Mouse (Mus musculus) forebrain, embryonic 12.5 days (tissue): ENCODE measurements around the gene Noxo1. TPM values are rescaled to one million over a fixed set of nuclear protein-coding genes. Genes with fewer than 3 reads are reported as not detected.
"Not testable (repeated sequence)": the region's sequence is repeated elsewhere in the genome, so short reads cannot be mapped to it uniquely, and the experiment has no call there.

Experiments used
- ATAC-seq: fragments of 200-750 bp; cut with Nextera tagmentation; 2 replicates; pipeline ENCODE4 v1.8.0; 2017; ENCODE audit warnings: moderate TSS enrichment; ENCODE audit not compliant: low FRiP score
- H3K27ac ChIP-seq: fragments of 300-500 bp; sonication (generic); 2 replicates; pipeline ENCODE4 v1.5.1; 2016; ENCODE audit warnings: mild to moderate bottlenecking
- H3K27me3 ChIP-seq: fragments of 300-500 bp; sonication (generic); 2 replicates; pipeline ENCODE4 v1.6.1; 2016; ENCODE audit warnings: mild to moderate bottlenecking
- H3K36me3 ChIP-seq: fragments of 300-500 bp; sonication (generic); replicated peaks from 2 replicates; pipeline ENCODE4 v1.6.1; 2016; ENCODE audit warnings: mild to moderate bottlenecking
- H3K4me1 ChIP-seq: fragments of 300-500 bp; sonication (generic); 2 replicates; pipeline ENCODE4 v1.6.1; 2016
- H3K4me2 ChIP-seq: fragments of 300-500 bp; sonication (generic); 2 replicates; pipeline ENCODE4 v1.6.1; 2016; ENCODE audit warnings: mild to moderate bottlenecking, moderate library complexity
- H3K4me3 ChIP-seq: fragments of 300-500 bp; sonication (generic); replicated peaks from 2 replicates; pipeline ENCODE4 v1.5.1; 2016; ENCODE audit warnings: mild to moderate bottlenecking
- H3K9ac ChIP-seq: fragments of 300-500 bp; sonication (generic); 2 replicates; pipeline ENCODE4 v1.6.1; 2016; ENCODE audit warnings: mild to moderate bottlenecking
- H3K9me3 ChIP-seq: fragments of 300-500 bp; sonication (generic); 2 replicates; pipeline ENCODE4 v1.6.1; 2016
- WGBS: fragments of 180-500 bp; shearing (Covaris S2); methylation state at CpG from one replicate; pipeline ENCODE4 v1.1.7; 2016; 5-methylcytosine and 5-hydroxymethylcytosine counted together
- polyA plus RNA-seq: library from polyadenylated mRNA; unstranded; fragments of >200 nt; fragmentation: Nextera tagmentation; extraction: Ambion mirVana; gene quantifications from 2 replicates; pipeline ENCODE4 v1.2.1, GENCODE M21; 2016

Gene Noxo1
- polyA plus RNA-seq, 1 experiment from 2014 or later = 2.6 TPM

DNA sequence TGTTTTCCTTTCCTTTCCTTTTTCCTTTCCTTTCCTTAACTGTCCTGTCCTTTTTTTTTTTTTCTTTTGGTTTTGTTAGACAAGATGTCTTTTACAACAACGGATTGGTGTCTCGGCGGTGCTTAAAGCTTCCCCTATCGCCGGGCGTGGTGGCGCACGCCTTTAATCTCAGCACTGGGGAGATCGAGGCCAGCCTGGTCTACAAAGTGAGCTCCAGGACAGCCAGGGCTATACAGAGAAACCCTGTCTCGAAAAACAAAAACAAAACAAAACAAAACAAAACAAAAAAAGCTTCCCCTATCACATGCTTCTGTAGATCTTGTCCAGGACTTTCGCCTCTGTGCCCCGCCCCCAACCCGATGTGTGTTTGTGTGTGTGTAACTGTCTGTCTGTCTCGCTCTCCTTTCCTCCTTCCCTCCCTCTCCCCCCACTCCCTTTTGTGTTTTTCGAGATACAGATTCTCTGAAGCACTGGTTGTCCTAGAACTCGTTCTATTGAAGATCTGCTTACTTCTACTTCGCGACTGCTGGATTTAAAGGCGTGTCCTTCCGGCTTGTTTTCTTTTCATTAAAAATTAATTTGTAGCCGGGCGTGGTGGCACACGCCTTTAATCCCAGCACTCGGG lies 11.9 kb downstream of the Noxo1 start:
- Histone ChIP-seq H3K4me3 (peak overlapping the region; percentile 81), H3K36me3 (peaks cover 25% of the 10 kb centered on the region), H3K27ac (peak overlapping the region; percentile 82), H3K9me3 (no peaks in the 10 kb centered on the region), H3K27me3 (no peaks in the 10 kb centered on the region), H3K4me2 (peak overlapping the region; percentile 87), H3K4me1 (peaks cover 17% of the 10 kb centered on the region), H3K9ac (peak overlapping the region; percentile 75)
- 5% methylated on average over 24 of the region's 24 CpGs for WGBS
- ATAC-seq = peak; percentile 66

DNA sequence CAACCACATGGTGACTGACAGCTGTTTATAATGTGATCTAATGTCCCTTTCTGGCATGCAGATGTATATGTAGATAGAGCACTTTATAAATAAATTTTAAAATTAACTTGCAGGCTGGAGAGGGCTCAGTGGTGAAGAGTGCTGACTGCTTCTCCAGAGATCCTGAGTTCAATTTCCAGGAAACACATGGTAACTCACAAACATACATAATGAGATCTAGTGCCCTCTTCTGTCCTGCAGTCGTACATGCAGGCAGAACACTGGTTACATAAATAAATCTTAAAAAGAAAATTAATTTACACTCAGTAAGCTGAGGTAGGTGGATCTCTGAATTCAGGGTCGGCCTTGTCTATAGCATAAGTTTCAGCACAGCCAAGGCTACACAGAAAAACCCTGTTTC lies 12.6 kb downstream of the Noxo1 start:
- H3K4me3 ChIP-seq = no peak overlapping the region
- no peak overlapping the region for H3K27ac ChIP-seq
- no peak overlapping the region for H3K9ac ChIP-seq
- peaks cover 17% of the 10 kb centered on the region for H3K4me1 ChIP-seq
- H3K9me3 ChIP-seq = no peaks in the 10 kb centered on the region
- WGBS = 33% methylated on average over 2 of the region's 2 CpGs
- no peaks in the 10 kb centered on the region for H3K27me3 ChIP-seq
- H3K4me2 ChIP-seq = no peak overlapping the region; the same call in 1 of the 2 replicates
- ATAC-seq = no peak
- peaks cover 19% of the 10 kb centered on the region for H3K36me3 ChIP-seq

DNA sequence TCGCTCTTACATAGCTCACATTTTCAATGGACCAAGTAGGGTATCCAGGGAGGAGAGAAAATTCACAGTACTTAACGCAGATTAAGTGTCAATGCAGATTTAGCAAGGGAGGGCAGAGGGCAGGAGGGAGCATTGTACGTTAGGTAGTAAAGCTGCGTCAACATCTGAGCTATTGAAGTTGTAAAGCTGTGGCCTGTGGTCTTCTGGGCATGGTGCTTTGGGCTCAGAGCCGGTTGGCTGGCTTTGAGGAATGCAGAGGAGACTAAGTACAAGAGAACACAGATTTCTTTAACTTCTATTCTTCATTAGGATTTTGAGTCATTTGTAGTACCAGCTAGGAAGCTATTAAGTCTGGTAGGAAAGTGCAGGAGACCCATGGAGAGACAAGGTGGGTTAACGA lies 19.5 kb downstream of the Noxo1 start:
- ATAC-seq = no peak
- peaks cover 13% of the 10 kb centered on the region for H3K4me1 ChIP-seq
- no peaks in the 10 kb centered on the region for H3K27me3 ChIP-seq
- H3K4me3 ChIP-seq = no peak overlapping the region
- peaks cover 22% of the 10 kb centered on the region for H3K36me3 ChIP-seq
- no peaks in the 10 kb centered on the region for H3K9me3 ChIP-seq
- no peak overlapping the region for H3K9ac ChIP-seq
- no peak overlapping the region for H3K4me2 ChIP-seq
- 43% methylated on average over 6 of the region's 6 CpGs for WGBS
- H3K27ac ChIP-seq = no peak overlapping the region

DNA sequence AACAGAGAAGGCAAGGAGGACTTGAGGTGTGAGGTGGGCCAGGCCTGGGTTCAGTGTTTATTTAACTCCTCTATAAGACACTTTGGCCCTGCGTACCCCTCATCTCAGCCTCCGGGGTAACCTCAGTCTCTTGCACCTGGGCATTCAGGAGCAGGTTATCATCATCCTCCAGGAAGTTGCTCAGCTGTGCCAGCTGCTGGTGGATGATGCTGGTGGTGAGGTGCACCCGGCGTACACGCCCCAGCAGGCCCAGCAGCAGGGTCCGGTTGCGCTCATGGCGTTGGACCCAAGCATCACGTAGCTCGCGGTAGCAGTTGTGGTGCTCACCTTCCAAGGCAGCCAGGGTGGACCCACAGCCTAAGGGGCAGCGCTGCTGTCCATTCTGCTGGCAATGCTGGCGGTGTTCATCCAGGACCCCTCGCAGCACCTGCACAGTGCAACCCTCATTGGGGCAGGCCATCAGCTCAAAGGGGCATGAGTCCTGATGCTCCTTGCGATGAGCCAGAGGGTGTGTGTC lies 20.2 kb downstream of the Noxo1 start:
- Histone ChIP-seq H3K36me3 (peaks cover 24% of the 10 kb centered on the region), H3K27me3 (no peaks in the 10 kb centered on the region), H3K9me3 (no peaks in the 10 kb centered on the region), H3K9ac (no peak overlapping the region), H3K27ac (no peak overlapping the region), H3K4me3 (no peak overlapping the region), H3K4me1 (peaks cover 17% of the 10 kb centered on the region), H3K4me2 (no peak overlapping the region)
- no peak for ATAC-seq
- 98% methylated on average over 15 of the region's 15 CpGs for whole genome bisulfite sequencing

DNA sequence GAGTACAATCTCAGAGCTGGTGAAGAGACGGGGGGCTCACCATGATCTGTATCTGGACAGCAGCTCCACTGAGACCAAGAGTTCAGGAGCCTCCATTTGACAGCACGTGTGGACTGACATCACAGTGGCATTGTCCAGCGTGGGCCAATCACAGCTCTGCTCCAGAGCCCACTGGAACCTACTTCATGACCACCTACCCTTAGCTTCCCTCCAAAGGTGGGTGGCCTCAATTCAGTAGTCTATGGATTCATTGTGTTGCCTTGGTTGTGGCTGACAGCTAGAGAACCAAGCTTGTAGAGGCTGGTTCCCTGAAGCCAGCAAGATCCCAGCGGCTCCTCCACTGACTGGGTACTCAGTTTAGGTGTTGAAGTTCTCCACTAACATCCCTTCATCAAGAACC lies 21.9 kb downstream of the Noxo1 start, which contains the start of the genes Rnf151 and Rps2:
Gene Rnf151, minus strand, starts transcription at position 121 of the 400 bp plus-strand sequence.
Gene Rps2, plus strand, starts transcription at position 174 of the 400 bp plus-strand sequence.
- H3K4me2 ChIP-seq = peak within 1 kb of the TSS; percentile 70

DNA sequence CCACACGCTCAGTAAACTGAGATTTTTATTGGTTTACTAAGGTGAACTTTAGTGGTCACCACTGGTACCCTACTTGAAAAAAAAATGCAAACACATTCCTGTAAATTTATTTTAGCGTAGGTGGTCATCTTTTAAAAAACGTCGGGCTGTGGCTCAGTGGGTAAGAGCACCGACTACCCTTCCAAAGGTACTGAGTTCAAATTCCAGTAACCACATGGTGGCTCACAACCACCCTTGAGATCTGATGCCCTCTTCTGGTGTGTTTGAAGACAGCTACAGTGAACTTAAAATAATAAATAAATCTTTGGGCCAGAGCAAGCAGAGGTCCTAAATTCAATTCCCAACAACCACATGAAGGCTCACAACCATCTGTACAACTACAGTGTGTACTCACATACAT lies 22.9 kb downstream of the Noxo1 start:
- 72% methylated on average over 5 of the region's 5 CpGs for WGBS

More for the DNA sequence above, 21.9 kb downstream of the Noxo1 start, which contains the start of the genes Rnf151 and Rps2:
- Histone ChIP-seq H3K4me3 (peak within 1 kb of the TSS; percentile 87), H3K9ac (peak within 1 kb of the TSS; percentile 89; the same call in 1 of the 2 replicates), H3K27ac (no peak within 1 kb of the TSS), H3K27me3 (no peaks in the 10 kb centered on the region), H3K4me1 (peaks cover 34% of the 10 kb centered on the region), H3K9me3 (no peaks in the 10 kb centered on the region), H3K36me3 (peaks cover 38% of the 10 kb centered on the region)
- ATAC-seq = no peak
- 81% methylated on average over 4 of the region's 4 CpGs for WGBS

DNA sequence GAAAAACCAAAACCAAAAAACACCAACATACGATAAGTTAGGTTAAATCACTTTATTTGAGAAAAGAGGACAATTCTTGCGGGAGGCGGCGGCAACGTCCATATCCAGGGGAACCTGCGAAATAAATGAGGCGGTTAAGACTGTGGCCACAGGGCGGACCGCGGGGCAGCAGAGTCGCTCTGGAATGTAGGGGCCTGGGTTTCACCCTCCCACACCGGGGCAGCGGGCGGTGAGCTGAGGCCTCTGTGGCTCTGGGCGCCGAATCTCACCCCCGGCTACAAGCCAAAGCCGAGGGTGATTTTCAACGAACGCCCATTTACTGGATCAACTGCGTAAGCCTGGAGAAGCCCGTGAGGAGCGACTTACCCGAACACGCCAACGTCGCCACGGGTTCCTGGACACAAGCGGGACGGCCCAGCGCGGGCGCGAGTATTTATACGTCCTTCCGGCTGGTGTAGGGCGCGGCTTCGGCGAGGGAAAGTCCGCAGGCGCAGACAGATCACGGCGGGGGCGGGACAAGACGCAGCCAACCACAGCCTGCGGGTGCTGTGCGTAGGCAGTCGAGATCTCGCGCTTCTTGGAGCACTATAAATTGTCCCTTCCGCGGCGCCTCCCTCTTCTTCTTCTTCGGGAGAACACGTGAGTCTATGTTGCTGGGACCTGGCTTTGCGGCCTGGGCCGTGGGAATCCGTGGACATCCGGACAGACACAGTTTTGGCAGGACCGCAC lies 23.6 kb downstream of the Noxo1 start:
- peak overlapping the region; percentile 84 for H3K4me2 ChIP-seq
- H3K27ac ChIP-seq = peak overlapping the region; percentile 90
- peaks cover 46% of the 10 kb centered on the region for H3K4me1 ChIP-seq
- H3K4me3 ChIP-seq = peak overlapping the region; percentile 87
- ATAC-seq = peak; percentile 98
- H3K27me3 ChIP-seq = no peaks in the 10 kb centered on the region
- H3K36me3 ChIP-seq = peaks cover 38% of the 10 kb centered on the region
- H3K9ac ChIP-seq = peak overlapping the region; percentile 89
- H3K9me3 ChIP-seq = no peaks in the 10 kb centered on the region
- under 1% methylated on average over 61 of the region's 61 CpGs for WGBS

More for the DNA sequence above, 22.9 kb downstream of the Noxo1 start:
- Histone ChIP-seq H3K36me3 (peaks cover 38% of the 10 kb centered on the region), H3K4me2 (peak overlapping the region; percentile 70), H3K4me3 (peak overlapping the region; percentile 87), H3K9ac (peak overlapping the region; percentile 89), H3K4me1 (peaks cover 43% of the 10 kb centered on the region)
- not testable (repeated sequence) for H3K27ac ChIP-seq, H3K27me3 ChIP-seq, ATAC-seq, H3K9me3 ChIP-seq

DNA sequence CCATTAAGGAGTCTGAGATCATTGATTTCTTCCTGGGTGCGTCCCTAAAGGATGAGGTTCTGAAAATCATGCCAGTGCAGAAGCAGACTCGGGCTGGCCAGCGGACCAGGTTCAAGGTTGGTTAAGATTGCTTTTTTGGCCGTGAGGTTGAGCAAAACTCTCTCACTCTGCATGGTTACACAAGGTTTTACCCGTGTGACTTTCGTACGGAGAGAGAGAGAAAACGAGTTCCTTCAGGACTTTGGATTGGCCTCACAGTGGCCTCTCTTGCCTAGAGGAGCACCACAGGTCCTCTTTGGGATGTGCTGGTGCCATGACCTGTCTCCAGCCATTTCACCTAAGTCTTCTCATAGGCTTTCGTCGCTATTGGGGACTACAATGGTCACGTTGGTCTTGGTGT lies 24.6 kb downstream of the Noxo1 start:
- not testable (repeated sequence) for H3K27ac ChIP-seq
- peaks cover 37% of the 10 kb centered on the region for H3K36me3 ChIP-seq
- 0% methylated on average over 11 of the region's 11 CpGs for WGBS

DNA sequence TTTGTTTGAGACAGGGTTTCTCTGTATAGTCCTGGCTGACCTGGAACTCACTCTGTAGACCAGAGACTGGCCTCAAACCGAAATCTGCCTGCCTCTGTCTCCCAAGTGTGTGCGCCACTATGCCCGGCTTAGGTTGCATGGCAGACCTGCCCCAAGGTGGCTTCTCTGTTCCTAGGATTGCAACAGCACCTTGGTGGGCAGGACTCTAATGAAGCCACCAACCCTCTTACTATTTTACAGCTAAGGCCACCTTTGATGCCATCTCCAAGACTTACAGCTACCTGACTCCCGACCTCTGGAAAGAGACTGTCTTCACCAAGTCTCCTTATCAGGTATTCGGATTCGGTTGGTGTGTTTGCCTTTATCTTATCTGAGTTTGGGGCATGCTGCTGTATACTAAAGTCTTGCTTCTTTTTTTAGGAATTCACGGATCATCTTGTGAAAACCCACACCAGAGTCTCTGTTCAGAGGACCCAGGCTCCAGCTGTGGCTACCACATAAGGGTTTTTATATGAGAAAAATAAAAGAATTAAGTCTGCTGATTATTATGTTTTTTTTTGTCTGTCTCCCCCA lies 25.4 kb downstream of the Noxo1 start:
- Histone ChIP-seq H3K4me1 (peaks cover 46% of the 10 kb centered on the region), H3K36me3 (peaks cover 28% of the 10 kb centered on the region), H3K9ac (peak overlapping the region; percentile 56), H3K4me2 (peak overlapping the region; percentile 84), H3K4me3 (peak overlapping the region; percentile 87)
- H3K27ac ChIP-seq, ATAC-seq, H3K9me3 ChIP-seq, H3K27me3 ChIP-seq: not testable (repeated sequence)
- WGBS = 65% methylated on average over 7 of the region's 7 CpGs

More for the DNA sequence above, 24.6 kb downstream of the Noxo1 start:
- H3K9ac ChIP-seq = peak overlapping the region; percentile 89
- ATAC-seq, H3K9me3 ChIP-seq, H3K27me3 ChIP-seq: not testable (repeated sequence)
- H3K4me1 ChIP-seq = peaks cover 46% of the 10 kb centered on the region
- peak overlapping the region; percentile 84 for H3K4me2 ChIP-seq
- peak overlapping the region; percentile 87 for H3K4me3 ChIP-seq

DNA sequence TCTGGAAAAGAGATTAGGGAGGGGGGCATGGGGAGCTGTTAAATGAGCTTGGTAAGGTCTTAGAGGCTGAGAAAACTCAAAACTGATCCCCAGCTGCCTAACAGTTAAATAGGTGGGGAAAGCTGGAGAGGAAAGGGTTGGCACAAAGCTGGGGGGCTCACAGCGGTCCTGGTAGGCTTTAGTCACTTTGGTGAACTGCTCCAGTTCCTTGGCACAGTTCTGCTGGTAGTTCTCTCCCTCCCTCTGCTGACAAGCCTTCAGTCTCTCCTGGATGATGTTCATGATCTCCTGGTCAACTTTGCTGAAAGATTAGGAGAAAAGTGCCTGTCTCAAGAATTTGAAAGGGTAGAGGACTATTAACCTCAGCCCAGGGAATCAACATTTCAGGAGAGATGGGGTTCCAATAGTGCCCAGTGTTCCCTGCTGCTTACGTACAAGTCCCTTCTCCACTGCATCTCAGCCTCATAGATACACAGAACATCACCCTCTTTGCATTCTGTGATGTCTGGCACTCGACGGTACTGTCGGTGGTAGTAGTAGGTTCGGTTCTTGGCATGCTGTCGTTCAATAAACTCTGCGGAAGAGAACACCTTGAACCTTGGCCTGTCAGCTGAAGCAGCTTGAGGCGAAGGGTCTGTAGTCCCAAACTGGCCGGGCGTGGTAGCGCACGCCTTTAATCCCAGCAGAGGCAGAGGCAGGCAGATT lies 26.3 kb downstream of the Noxo1 start:
- H3K36me3 ChIP-seq = peaks cover 27% of the 10 kb centered on the region
- no peaks in the 10 kb centered on the region for H3K9me3 ChIP-seq
- peaks cover 46% of the 10 kb centered on the region for H3K4me1 ChIP-seq
- peak overlapping the region; percentile 12; the same call in 1 of the 2 replicates for H3K9ac ChIP-seq
- H3K4me3 ChIP-seq = peak overlapping the region; percentile 8; the same call in 1 of the 2 replicates
- H3K4me2 ChIP-seq = peak overlapping the region; percentile 17; the same call in 1 of the 2 replicates
- 34% methylated on average over 13 of the region's 13 CpGs for WGBS
- H3K27me3 ChIP-seq = peaks cover 1% of the 10 kb centered on the region; the same call in 1 of the 2 replicates
- ATAC-seq = no peak
- H3K27ac ChIP-seq = no peak overlapping the region

DNA sequence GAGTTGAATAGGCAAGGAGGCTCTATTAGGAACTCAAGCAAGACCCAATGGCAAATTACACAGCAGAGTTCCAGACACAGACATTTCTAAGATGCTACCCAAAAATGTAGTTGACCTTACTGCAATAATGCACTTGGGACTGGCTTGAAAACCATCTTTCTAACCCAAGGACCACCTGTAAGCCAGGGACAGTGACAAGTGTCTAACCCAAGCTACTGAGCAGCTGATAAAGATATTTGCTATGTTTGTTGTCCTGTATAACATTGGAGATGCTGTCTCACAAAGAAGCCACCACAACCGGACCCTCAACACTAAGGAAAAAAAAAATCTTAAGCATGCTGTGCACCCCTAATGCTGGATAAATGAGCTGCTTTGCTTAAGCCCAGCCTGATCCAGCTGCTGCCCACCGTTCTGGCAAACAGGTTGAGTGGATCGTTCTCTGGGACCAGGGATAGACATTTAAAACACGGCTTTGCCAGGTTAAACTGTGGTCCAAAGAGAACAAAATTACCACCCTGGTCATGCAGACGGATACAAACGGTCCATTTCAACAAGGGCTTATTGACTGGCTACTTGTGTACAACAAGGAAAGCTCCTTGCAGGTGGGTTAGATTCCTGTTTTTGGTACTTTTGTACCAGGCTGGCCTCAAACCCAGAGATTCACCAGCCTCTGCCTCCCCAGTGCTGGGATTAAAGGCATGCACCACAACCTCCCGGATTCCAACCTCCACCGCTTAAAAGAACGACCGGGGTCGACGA lies 27.3 kb downstream of the Noxo1 start:
- peak overlapping the region; percentile 72; the same call in 1 of the 2 replicates for H3K27ac ChIP-seq
- no peak for ATAC-seq
- H3K9ac ChIP-seq = peak overlapping the region; percentile 87
- peaks cover 17% of the 10 kb centered on the region for H3K36me3 ChIP-seq
- peaks cover 44% of the 10 kb centered on the region for H3K4me1 ChIP-seq
- H3K4me3 ChIP-seq = peak overlapping the region; percentile 73
- no peaks in the 10 kb centered on the region for H3K9me3 ChIP-seq
- peaks cover 6% of the 10 kb centered on the region; the same call in 1 of the 2 replicates for H3K27me3 ChIP-seq
- H3K4me2 ChIP-seq = peak overlapping the region; percentile 74
- WGBS = 3% methylated on average over 12 of the region's 12 CpGs
